Mouse (Mus musculus): Measurements from ENCODE around the gene Gipc2. TPM values are rescaled to one million over a fixed set of nuclear protein-coding genes. Genes with fewer than 3 reads are reported as not detected.

Gipc2 gene
- total RNA-seq, 2 experiments from 2014 or later, result 1.4 to 3.0 TPM

DNA sequence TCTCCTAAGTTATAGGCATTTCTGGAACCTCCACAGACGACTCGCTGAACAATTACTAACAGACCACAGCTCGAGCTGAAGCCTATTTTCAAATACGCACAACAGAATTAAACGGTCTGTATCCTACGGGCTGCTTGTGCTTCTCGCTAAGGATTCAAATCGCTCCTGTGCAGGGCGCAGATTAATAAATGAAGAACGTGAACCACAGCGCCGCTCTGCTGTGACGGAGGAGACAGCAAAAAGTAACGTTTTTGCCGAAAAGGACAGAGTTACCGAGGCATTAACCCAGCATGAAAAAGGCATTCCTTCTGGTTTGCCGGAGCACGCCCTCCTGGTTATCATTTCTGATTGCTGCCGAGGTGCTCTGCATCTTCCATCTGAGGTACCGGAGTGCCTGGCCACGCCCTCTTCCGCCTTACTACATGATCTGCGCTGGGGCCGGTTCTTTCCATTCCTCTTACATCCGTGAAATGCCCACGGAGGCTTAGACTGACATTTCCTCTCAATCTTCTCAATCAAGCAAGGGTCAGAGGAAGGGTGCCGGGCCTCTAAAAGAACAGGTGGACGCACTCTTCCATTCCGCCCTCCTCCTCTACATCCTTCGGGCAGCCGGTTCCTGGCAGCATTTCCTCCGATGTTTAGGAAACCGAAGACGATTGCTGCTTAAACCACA lies 73.5 kb downstream of the Gipc2 start:
- DNase-seq (ENCODE audit: low spot score in 2 of 2), result no peak

DNA sequence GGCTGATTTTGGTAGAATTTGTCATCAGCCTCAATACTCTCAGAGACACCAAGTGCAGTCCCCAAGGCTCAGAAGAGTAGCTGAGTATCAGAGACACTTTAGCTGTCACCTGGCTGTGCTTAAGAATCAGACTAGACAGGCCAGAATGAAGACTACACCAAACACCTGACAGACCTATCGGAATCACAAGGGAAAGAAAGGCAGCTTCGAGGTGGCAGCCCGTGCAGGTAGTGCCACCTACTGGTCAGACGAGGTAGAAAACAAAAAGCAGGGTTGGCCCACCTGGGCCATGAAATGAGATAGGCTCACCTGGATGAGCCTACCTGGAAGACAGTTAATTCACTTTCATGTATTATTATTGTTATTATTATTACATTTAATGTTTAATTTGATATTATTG lies 76.9 kb downstream of the Gipc2 start:
- DNase-seq (ENCODE audit: low spot score in 2 of 2), result peak in 1 of 2 experiments; percentile 25

DNA sequence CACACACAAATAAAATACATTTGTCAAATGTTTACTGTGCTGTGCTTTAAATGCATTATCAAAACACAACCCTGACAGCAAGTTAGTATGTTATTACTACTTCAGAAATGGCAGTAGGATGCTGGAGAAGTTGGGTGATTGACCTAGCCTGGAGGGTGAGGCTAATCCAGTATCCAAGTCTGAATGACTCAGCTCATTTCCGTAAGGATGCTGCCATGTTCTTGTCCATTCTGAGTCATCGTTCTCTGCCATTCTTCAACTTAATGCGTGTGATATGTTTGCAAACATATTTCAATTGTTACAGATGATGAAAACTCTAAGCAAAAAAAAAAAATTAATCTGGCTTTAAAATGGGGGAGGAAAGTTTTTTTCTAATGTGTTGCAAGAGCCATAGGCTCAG lies 84.6 kb downstream of the Gipc2 start:
- DNase-seq (ENCODE audit: low spot score in 2 of 2), result no peak

DNA sequence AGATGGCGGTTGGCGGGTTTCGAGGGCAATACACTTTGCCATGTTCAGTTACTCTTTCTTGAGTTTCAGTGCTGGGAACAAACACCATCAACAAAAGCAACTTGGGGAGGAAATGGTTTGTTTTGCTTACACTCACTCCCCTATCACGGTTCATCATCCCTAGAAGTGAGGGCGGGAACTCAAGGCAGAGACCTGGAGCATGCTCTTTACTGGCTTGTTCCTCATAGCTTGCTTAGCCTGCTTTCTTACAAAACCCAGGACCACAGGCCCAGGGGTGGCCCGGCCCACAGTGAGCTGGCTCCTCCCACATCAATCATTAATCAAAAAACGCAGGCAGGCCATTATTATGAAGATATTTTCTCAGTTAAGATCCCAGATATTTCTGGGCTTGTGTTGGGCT lies 89.9 kb downstream of the Gipc2 start:
- no peak for DNase-seq (ENCODE audit: low spot score in 2 of 2)

DNA sequence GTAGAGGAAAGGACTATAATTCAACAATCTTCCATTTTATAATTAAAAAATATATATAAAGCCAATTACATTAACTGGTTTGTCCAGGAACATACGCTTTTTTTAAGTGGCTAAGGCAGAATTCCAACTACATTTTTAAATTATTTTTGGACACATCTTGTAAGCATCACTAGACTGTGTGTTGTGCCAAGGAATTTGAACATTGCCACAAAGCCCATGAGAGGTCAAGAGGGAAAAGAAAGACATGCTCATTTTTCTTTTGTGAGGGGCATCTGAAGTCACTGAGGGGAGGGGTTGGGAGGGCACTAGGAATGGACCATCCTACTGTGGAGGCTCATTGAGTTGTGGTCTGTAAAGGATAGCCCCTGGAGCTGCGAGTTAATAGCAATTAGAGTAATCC lies 97.0 kb downstream of the Gipc2 start:
- no peak for DNase-seq (ENCODE audit: low spot score in 2 of 2)

DNA sequence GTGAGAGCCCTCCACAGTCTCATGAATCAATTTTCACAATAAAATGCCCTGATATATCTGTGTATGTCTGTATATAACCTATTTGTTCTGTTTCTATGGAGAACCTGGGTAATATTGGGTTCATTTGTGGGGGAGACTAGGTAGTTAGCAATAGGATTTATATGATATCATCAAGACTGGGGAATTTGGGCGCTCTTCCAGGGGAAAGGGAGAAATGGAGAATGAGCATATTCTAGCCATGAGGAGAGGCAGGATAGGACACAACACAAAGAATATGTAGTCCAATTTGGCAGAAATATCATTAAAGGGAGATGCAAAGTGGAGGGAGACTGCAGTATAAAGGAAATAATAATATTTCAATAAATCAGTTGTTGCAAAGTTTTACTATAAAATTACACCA lies 97.7 kb downstream of the Gipc2 start:
- DNase-seq (ENCODE audit: low spot score in 2 of 2), result no peak

DNA sequence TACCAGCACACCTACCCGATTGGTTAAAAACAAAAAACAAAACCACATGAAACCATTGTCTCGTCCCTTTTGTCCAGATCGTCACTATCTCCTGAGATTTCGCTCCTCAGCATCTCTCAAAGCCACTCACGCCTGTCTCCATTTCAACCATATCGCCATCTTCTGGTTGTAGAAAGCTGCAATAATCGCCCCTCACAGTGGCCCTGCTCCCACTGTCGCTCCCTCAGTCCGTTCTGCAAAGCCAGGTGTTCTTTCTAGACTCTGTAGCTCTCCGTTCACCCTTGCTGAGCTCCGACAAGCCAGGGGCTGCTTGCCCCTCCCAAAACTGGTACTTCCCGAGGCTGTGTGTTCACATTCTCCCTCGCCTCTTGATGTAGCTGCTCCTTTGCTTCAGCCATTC lies 99.3 kb downstream of the Gipc2 start:
- peak; percentile 4 to 28 for DNase-seq (ENCODE audit: low spot score in 2 of 2)

DNA sequence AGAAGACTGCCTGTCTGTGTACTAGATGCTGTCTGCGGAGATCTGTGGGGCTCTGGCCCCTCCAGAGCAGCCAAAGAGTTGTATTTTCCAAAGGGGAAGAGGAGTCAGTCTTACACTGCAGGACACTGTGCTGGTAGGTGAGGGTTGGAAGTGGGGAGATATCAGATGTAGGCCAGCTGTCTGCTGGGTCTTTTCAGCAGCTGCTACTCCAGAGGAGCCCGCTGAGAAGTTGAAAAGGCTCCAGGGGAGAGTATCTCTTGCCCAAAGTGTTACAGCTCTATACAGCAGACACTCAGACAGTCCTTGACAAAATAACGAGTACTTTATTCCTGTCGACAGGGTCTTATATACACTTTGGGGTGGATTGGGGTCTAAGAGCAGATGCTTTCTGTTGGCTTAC lies 100.2 kb downstream of the Gipc2 start:
- DNase-seq (ENCODE audit: low spot score in 2 of 2), result no peak

DNA sequence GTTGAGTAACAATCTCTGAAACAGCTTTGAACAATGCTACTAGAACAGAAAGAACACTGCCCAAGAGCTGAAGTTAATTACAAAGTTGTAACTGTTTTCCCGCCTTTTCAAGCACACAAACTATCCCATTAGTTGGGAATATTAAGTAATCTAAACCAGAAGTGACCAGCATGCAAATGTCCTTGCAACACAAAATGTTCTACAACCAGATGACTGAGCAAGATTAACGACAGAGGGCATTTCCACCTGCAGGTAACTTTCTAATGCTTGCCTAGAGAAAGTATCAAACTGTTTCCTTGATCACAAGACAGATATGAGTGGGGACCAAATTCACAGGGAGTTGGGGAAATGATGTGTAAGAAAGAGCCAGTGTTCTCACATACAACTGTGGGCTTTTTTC lies 101.9 kb downstream of the Gipc2 start:
- no peak for DNase-seq (ENCODE audit: low spot score in 2 of 2)

DNA sequence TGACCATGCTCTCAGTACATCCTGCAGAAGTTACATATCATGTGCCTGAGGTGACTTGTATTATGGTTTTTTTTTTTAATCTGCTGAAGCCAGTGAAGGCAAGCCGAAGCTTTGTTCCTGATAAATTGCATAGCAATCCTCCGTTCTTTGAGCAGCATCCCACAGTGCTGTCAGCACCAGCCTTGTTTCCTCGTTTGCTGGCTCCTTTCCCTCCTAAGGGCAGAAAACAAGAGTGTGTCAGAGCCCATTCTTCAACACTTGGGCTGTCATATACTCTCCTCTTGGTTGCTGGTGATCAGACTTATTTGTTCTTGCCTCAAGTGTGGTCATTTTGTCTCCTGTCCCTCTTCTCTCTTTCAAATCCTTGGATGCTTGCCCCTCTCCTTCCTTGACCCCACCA lies 103.2 kb downstream of the Gipc2 start:
- DNase-seq (ENCODE audit: low spot score in 2 of 2), result no peak

DNA sequence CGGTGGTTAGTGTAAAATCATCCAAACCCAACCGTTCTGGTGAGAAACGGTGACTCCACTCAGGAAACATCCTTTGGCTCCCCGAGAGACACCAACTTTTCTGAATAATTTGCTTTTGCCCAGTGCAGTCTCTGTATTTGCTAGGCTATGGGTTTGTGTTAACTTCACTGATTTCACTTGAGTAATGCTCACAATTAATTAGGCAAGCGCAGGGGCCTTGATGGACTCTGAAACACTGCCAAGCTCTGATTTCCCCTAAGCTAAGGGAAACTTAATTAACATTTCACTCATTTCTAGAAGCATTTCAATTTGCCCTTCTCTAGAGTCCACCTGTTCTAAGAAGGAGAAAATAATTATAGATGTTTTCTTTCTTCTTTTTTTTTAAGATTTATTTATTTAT lies 104.9 kb downstream of the Gipc2 start:
- DNase-seq (ENCODE audit: low spot score in 2 of 2), result no peak

DNA sequence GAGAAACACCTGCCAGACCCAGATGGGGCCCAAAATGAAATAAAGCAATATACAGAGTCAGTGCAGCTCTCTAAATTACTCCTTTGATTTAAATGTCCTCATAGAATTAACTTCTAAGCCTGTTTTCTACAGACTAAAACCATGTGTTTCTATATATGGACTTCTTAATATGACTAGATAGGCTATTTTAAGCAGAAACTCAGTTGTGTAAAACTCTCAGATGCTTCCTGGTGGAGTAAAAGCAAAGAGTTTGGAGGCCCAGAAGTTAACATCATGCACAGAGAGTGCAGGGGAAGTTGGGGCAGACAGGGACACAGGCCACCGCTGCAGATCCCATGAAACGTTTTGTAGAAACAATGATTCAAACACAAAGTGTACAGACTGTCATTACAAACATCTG lies 107.8 kb downstream of the Gipc2 start:
- DNase-seq (ENCODE audit: low spot score in 2 of 2), result no peak

DNA sequence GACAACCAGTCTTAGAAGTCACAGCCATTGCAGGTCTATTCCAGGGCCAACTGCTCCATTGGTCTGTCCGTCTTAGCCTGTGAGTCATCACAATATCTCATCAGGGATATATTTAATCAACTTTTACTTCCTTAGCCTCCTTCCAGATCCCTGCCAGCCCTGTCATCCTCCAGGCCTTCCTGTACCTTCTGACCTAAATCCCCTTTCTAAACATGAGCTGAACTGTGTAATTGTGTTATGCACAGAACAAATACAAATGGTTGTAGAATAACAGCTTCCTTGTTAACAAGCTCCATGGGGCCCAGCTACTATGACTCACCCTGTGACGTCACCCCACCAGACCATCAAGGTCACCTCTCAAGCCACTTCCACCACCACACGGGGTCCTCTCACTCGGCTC lies 111.8 kb downstream of the Gipc2 start:
- DNase-seq (ENCODE audit: low spot score in 2 of 2), result no peak

DNA sequence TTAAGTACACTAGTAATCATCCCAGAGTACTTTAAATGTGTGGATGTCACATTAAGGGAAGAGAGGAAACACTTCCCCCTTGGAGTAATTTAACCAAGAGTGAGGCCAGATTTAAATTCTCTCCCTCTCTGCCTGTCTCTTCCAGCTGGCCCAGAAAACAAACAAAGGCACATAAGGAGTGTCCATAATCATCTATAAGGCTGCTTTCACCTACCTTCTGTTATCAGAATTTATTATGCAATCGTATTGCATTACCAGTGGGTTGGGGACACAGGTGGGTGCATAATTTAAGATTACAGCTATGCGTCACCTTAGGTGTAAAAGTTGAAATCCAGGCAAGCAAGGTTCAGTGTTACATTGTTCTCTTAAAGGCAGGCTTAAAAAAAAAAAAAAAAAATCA lies 114.1 kb downstream of the Gipc2 start:
- DNase-seq (ENCODE audit: low spot score in 2 of 2), result no peak

DNA sequence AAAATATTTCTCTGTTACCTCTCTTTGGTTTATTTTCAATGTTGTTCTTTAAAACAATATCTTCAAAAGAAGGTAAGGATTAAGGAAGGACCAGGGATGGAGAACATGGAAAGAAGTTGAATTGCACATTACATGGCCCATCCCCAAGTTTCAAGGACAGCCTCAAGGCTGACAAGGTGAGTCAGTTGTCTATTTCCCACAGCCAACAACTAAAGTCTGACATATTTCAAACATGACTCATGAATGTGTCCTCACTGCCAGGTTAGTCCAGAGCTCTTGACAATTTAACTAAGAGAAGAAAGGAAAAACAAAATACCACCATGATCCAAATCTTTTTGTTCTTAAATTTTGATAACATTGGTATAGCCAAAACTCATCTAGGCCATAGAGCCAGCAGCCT lies 118.1 kb downstream of the Gipc2 start:
- DNase-seq (ENCODE audit: low spot score in 2 of 2), result no peak

DNA sequence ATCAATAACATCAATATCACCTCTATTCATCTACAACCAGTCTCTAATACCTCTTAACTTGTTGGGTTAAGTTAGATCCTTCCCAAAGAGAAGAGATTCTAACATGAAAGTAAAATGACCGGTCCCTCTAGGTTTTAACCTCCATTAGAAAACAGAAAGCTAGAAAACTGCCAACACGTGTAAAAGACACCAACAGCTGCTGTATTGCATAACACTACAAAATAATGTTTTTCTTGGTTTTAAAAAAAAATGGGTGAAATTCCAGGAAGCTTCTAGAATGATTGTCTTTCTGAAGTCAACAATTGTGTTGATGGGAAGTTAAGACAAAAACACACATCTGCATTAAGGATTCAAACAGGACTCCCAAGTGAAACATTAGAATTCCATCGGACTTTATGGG lies 119.1 kb downstream of the Gipc2 start:
- no peak for DNase-seq (ENCODE audit: low spot score in 2 of 2)

Other genes starting within 250 kb of the Gipc2 start
- gene Dnajb4, start 44.1 kb upstream of the Gipc2 start, total RNA-seq (2021), result 10 to 100 TPM; 52.9 to 54.0 TPM
- gene Fubp1, start 44.2 kb upstream of the Gipc2 start, total RNA-seq (2021), result 100 to 1,000 TPM; 119 to 133 TPM
- 1 to 10 TPM; 1.5 to 4.7 TPM for gene Nexn, start 100.1 kb upstream of the Gipc2 start, total RNA-seq (2021)
- gene Miga1, start 174.2 kb upstream of the Gipc2 start, total RNA-seq (2021), result 10 to 100 TPM; 80.6 to 85.6 TPM
- 100 to 1,000 TPM; 110 to 112 TPM for gene Usp33, start 180.2 kb upstream of the Gipc2 start, total RNA-seq (2021)
- 10 to 100 TPM; 34.8 to 37.3 TPM for gene Zzz3, start 229.2 kb upstream of the Gipc2 start, total RNA-seq (2021)